Mouse (Mus musculus): Measurements from ENCODE around the gene Flywch1. TPM values are rescaled to one million over a fixed set of nuclear protein-coding genes. Genes with fewer than 3 reads are reported as not detected.

Gene Flywch1
- polyA plus RNA-seq, 1 experiment: 36.1 TPM

- TF ChIP-seq GATA1 (IDR thresholded peaks at IDR 0.05; ENCODE audit: low read length): no peak
These were observed 31.2 kb downstream of the Flywch1 start for GRCm38 (mm10) chr17:23740136-23740584.

DNA sequence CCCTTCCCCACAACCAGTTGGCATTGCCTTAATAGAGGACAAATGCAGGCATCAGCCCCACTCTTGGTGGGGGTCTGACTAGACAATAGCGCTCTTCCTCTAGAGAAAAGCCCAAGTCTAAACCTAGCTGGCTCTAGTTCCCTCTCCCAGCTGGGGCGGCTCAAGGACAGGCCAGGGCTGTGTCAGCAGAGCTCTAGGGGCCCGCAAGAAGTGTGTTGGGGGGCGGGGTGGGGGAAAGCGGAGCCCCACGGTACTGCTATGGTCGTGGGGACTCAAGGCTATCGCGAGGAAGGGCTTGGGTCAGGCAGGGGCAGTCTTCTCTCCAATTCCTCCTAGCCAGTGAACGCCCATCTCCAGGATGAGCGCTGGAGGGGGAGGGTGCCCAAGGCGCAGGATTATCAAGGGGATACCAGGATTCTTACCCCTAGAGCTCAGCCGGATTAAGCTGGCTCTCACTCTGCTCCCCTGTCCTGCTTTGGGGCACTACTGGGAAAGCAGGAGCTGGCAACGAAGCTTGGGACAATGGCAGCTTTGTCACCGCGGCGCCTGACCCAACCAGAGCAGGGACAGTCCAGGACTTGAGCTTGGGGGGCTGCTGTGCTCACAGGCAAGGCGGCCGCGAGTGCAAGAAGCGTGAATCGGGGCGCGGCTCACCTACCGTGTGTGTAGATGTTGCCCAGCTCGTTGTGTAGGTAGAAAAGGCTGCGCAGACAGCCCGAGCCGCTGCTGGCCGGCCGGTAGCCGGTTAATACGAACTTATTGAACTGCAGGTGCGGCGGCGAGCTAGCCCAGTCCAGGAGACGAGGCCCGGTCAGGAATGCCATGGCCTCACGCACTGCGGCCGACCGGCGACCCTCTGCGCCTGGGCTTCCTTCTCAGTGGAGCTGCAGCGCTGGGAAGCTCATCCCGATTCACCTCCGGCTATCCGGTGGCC, 31.9 kb downstream of the Flywch1 start:
- no peak for TF ChIP-seq GATA1 (IDR thresholded peaks at IDR 0.05; ENCODE audit: low read length)

DNA sequence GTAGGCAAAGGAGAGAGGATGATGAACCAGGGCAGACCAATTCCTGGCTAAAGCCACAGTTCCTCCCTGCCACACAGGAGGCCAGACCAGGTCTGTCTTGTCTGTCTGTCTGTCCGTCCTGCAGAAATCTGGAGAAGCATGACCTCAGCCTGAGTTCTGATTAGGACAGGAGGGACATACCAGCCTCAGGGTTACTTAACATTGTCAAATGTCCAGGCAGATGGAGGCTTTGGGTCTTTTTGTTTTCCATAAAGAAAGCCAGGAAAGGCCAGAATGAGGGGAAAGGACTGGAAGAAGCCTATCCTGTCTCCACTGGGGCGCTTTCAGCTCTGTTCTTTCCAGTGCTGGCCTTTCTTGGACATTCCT, 32.6 kb downstream of the Flywch1 start:
- TF ChIP-seq GATA1 (IDR thresholded peaks at IDR 0.05; ENCODE audit: low read length): no peak

- no peak for TF ChIP-seq GATA1 (IDR thresholded peaks at IDR 0.05; ENCODE audit: low read length)
These were observed 33.6 kb downstream of the Flywch1 start for GRCm38 (mm10) chr17:23737493-23738445.

- no peak for TF ChIP-seq GATA1 (IDR thresholded peaks at IDR 0.05; ENCODE audit: low read length)
These were observed 37.1 kb downstream of the Flywch1 start for GRCm38 (mm10) chr17:23734341-23734740.

DNA sequence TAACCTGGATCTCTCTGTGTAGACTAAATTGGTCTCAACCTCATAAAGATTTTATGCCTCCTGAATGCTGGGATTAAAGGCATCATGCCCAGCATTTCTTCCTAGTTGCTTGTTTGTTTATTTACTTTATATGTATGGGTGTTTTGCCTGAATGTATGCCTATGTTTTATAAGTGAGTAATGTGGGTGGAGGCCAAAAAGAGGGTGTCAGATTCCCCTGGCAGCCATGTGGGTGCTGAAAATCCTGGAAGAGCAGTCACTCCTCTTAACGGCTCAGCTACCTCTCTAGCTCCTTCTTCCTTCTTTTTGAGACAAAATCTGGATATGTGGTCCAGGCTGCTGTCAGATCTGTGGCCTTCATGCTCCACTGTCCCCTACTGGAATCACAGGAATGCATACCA, 41.0 kb downstream of the Flywch1 start:
- TF ChIP-seq GATA1 (IDR thresholded peaks at IDR 0.05; ENCODE audit: low read length): no peak

DNA sequence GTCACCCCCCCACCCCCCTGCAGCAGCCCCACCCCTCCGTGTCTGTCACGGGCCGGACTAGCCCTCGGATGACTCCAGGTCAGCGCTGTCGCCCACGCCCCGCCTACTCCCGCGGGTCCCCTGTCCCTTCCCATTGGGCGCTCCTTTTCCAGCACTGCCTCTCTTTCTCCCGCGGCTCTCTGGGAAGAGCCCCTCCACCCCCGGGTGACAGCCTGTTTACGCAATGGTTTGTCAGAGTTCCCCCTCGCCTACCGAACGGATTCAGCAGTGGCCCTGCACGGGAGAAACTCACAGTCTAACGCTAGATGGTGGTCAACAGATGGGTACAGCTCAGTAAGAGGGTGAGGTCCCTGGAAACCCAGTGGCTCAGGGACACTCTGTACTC, 44.7 kb downstream of the Flywch1 start:
- TF ChIP-seq GATA1 (IDR thresholded peaks at IDR 0.05; ENCODE audit: low read length): no peak

- TF ChIP-seq GATA1 (IDR thresholded peaks at IDR 0.05; ENCODE audit: low read length): no peak
These were observed 45.2 kb downstream of the Flywch1 start, which contains the start of gene Pkmyt1 for GRCm38 (mm10) chr17:23725999-23726757. Gene Pkmyt1 (plus strand): TSS chr17:23726336.

- no peak for TF ChIP-seq GATA1 (IDR thresholded peaks at IDR 0.05; ENCODE audit: low read length)
These were observed 45.9 kb downstream of the Flywch1 start for GRCm38 (mm10) chr17:23725477-23725876.

- no peak for TF ChIP-seq GATA1 (IDR thresholded peaks at IDR 0.05; ENCODE audit: low read length)
These were observed 48.9 kb downstream of the Flywch1 start, which contains the start of gene 1520401A03Rik for GRCm38 (mm10) chr17:23722376-23723125. Gene 1520401A03Rik (minus strand): TSS chr17:23722783.

GRCm38 (mm10) chr17:23721886-23722285, 49.5 kb downstream of the Flywch1 start:
- no peak for TF ChIP-seq GATA1 (IDR thresholded peaks at IDR 0.05; ENCODE audit: low read length)

- TF ChIP-seq GATA1 (IDR thresholded peaks at IDR 0.05; ENCODE audit: low read length): no peak
These were observed 51.9 kb downstream of the Flywch1 start for GRCm38 (mm10) chr17:23719455-23719854.

GRCm38 (mm10) chr17:23717003-23717402, 54.4 kb downstream of the Flywch1 start:
- no peak for TF ChIP-seq GATA1 (IDR thresholded peaks at IDR 0.05; ENCODE audit: low read length)

DNA sequence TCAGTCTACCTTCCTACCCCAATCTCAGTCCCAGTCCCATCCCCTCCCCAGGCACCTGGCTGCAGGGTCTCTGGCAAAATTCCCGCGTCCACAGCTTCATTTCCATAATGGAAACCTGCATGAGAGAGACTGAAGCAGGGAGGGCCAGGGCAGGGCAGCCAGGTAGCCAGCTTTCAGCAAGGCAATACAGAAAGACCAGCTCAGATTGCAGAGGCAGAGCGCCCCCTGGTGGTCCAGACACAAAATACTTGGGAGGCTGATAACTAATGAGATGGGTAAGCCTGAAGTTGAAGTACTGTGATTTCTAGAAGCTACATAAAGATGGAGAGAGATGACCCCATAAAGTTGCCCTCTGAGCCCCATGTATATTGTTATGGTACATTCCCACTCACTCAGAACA, 65.2 kb downstream of the Flywch1 start:
- TF ChIP-seq GATA1 (IDR thresholded peaks at IDR 0.05; ENCODE audit: low read length): no peak

All from G1E-ER4 (cell line).